Mouse (Mus musculus) brain, embryonic 14.5 days (tissue): ENCODE results near the gene Cdhr2. TPM values are rescaled to one million over a fixed set of nuclear protein-coding genes. Genes with fewer than 3 reads are reported as not detected.

Source experiments
- DNase-seq: peaks from one replicate; pipeline ENCODE4 v3.0.0-alpha.2; 2011; ENCODE audit warnings: low read depth
- CTCF ChIP-seq: fragments of 200-500 bp; IDR thresholded peaks from 2 replicates; pipeline ENCODE4 v1.5.1; 2012; ENCODE audit warnings: inconsistent platforms, mild to moderate bottlenecking, moderate library complexity, borderline replicate concordance; ENCODE audit not compliant: insufficient read depth, insufficient read length; ENCODE audit errors: extremely low read depth
- POLR2A ChIP-seq: fragments of 200-500 bp; IDR thresholded peaks from 2 replicates; pipeline ENCODE4 v1.6.1; 2012; ENCODE audit warnings: mild to moderate bottlenecking, inconsistent platforms, borderline replicate concordance; ENCODE audit not compliant: poor library complexity, insufficient read depth, insufficient read length, severe bottlenecking; ENCODE audit errors: extremely low read depth
- polyA plus RNA-seq: library from polyadenylated mRNA; depleted of rRNA; stranded (reverse); fragments of >200 nt; gene quantifications from 2 replicates; pipeline ENCODE4 v1.2.3, GENCODE M21; 2012

Gene Cdhr2
- polyA plus RNA-seq, 1 experiment: 0.05 TPM

DNA sequence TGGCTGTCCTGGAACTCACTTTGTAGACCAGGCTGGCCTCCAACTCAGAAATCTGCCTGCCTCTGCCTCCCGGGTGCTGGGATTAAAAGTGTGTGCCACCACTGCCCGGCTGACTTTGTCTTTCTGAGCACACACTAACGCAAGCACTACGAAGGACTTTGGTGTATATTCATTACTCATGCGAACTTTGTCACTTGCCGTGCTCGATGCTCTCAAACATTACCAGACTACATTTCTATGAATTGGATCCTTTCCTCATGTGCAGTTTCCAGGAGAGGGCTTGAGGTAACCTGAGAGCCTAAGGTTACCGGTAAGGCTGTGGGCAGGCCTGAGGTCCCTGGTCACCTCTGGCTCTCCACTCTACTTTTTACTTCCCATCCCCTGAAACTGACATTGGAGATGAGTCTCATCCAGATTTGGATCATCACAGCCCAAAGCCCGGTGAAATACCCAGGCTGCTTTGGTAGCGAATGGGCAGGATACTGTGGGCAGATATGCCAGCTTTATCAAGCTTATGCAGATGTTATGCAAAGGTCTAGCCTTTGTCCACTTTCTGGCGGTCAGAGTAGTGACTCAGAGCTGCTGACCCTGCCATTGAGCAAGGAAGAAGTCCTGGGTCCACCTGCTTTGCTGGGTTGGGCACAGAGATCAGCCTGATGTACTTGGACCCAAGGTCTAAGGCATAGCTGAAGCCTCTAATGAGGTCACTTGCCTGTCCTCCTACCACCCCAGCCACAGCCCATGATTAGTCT lies 5.6 kb upstream of the Cdhr2 start:
- TF ChIP-seq POLR2A: no peak
- TF ChIP-seq CTCF: no peak
- no peak for DNase-seq

DNA sequence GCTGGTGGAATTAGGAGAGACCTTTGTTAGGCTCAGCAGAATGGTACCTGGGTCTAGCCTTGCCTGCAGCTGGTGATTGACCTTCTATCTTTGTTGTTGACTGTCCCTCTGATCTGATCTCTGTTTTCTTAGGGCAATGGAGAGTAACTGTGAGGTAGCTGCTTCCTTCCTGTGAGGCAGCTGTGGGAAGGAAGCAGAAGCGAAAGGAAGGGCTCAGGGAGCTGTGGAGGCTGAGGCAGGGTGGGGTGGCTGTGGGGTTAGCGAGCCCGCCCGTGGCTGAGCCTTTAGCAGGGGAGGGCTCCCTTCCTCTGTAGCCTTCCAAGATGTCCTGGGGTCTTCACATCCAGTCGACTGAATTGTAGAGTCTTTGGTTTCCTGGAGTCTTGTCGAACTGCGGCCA lies 1.2 kb downstream of the Cdhr2 start:
- TF ChIP-seq POLR2A (no peak), CTCF (no peak)
- no peak for DNase-seq

DNA sequence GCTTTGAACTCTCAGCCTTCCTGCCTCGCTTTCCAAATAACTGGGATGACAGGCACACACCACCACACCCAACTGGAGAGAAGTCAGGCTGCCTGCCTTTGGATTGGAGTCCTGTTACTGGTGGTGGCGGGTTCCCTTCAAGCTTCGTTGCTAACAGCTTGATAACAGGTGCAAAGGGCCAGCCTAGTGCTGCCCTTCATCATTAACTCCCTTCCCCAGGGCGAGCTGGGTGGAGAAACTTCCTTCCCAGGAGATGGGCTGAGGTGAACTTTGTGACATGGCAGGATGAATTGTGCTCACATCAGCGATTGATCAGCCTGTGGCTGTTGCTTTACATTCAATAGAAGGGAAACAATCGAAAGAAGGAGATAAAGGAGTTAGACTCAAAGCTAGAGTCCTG lies 3.6 kb downstream of the Cdhr2 start:
- TF ChIP-seq POLR2A (no peak), CTCF (no peak)
- no peak for DNase-seq

DNA sequence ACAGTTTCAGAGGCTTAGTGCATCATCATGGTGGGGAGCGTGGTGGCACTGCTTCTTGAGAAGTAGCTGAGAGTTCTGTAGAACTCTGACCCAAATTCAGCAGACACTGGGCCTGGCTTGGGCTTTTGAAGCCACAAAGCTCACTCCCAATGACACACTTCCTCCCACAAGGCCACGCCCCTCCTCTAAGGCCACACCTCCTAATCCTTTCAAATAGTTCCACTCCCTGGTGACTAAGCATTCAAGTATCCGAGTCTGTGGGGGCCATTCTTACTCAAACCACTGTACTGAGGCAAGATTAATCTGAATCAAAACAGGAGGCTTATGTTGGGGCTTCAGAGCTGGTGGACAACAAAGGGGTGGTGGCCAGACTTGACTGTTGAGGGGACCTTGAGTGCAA lies 9.6 kb downstream of the Cdhr2 start:
- no peak for DNase-seq
- TF ChIP-seq POLR2A (no peak), CTCF (no peak)

DNA sequence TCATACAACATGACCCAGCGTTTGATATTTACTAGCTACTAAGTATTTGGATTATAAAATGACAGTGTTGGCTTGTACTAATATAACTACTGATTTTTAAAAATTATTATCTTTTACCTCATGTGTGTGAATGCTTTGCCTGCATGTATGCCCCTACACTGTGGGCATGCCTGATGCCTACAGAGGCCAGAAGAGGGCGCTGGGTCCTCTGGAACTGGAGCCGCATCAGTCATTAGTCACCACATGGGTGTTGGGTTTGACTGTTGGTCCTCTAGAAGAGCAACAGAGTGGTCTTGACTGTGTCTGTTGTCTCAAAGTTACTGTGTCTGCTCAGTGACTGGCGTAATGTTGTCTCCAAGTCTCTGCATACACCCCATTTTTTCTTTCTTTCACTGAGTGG lies 13.1 kb downstream of the Cdhr2 start:
- DNase-seq: no peak
- TF ChIP-seq POLR2A (no peak), CTCF (peak; percentile 28; the same call in 1 of the 2 replicates)

DNA sequence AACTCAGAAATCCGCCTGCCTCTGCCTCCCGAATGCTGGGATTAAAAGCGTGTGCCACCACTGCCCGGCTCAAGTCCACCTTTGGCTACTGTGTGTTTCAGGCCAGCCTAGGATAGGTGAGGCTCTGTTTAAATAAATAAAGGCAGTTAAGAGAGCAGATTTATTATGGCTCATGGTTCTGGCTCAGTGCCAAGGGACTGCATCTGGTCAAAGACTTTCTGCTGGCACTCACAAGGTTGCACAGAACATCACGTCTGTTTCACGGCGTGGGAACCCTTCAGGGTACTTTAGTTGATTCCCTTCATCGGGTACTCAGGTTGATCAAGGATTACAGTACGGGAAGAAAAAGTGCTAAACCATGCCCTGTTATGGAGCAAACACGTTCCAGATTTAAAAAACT lies 13.7 kb downstream of the Cdhr2 start:
- TF ChIP-seq POLR2A (no peak), CTCF (no peak)
- no peak for DNase-seq

DNA sequence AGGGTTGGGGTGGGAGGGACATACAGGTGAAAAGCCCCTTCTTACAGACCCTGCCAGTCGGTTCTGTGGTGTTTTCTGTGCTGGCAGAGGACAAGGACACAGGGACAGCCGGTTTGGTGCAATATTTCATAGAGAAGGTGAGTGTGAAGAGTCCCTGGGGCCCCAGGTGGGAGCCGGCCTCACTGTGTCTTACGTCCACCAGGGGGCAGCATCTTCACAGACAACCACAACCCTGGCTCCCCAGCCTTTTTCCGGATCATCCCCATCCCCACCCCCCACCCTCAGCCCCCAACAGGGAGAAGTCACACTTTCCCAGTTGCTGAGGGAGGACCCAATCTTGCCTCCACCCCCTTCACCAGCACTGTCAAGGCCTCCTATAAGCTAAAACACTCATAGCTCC lies 15.7 kb downstream of the Cdhr2 start:
- TF ChIP-seq POLR2A (no peak), CTCF (peak; percentile 81)
- peak; percentile 67 for DNase-seq

DNA sequence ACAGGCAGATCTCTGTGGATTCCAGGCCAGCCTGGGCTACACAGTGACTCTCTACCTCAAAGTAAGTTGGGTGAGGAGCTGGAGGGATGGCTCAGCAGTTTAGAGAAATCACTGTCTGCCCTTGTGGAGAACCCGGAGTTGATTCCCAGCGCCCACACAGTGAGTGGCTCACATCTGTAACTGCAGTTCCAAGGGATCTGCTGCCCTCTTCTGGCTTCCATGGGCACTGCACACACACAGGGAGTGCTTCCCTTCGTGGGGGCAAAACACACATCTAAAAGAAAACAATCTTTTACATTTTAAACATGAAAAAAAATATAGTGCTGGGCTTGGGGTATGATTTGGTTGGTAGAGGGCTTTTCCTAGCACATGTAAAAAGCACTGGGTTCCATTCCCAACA lies 21.9 kb downstream of the Cdhr2 start:
- TF ChIP-seq POLR2A: no peak
- TF ChIP-seq CTCF: no peak
- DNase-seq: no peak

DNA sequence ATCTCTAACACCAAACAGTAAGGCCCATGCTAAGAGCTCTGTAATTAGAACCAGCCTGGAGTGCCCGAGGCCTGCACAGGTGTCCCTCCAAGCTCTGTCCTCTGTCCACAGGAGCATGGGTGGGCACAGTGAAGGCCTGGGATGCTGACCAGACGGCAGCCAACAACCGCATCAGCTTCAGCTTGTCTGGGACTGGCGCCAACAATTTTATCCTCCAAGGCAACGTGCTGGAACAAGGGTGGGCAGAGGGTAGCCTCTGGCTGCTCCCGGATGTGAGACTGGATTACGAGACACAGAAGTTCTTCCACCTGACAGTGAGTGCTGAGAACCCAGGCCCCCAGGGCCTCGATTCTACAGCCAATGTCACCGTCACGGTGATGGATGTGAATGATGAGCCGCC lies 24.9 kb downstream of the Cdhr2 start:
- DNase-seq: peak; percentile 58

DNA sequence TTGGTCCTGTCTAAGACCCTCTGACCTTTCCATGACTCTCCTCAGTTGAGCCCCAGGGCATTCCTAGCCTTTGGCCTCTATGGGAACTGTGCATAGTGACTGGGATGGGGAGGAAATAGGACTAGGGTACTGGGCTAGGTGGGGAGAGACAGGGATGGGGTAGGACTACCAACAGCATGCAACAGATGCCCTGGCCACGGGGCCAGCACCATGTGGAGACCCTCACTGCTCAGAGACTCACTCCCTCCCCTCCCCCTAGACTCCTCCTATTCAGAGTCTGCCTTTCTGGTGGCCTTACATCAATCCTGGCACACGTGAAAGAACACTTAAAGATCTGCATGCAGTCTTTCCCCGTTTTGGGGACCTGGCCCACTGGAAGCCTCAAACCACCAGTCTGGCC lies 35.7 kb downstream of the Cdhr2 start:
- TF ChIP-seq POLR2A: no peak
- TF ChIP-seq CTCF: no peak
- no peak for DNase-seq

More for the DNA sequence above, 24.9 kb downstream of the Cdhr2 start:
- TF ChIP-seq POLR2A: no peak
- TF ChIP-seq CTCF: no peak

DNA sequence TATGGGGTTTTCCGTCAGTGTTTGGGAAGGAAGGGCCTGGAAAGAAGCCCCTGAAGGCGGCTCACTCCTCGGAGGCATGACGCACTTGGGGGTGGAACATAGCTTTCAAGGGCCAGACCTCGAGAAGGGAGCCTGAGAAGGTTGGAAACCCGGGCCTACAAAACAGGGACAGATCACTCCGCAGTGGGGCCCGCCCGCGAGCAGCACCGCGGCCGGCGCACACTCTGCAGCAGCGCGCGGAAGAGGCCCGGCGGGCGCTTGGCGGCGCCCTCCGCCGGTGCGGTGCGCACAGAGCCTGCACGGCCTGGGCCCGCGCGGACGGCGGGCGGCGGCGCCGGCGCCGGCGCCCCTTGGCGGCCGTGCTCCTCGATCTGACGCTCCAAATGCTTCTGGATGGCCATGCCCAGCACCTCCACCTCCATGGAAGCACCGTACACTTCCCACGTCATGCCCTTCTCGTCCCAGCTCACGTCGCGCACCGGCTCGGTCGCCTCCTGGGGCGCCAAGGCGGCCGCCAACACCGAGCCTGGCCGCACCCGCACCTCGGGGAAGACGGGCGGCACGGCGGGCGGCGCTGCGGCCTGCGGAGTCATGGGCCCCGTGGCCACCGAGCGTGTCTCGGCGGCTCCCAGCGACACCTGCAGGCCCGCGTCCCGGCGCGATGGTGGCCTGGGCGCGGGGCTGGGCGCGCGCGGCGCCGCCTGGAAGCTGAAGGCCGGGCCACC lies 36.4 kb downstream of the Cdhr2 start:
- DNase-seq: peak; percentile 64
- TF ChIP-seq CTCF (no peak), POLR2A (no peak)

DNA sequence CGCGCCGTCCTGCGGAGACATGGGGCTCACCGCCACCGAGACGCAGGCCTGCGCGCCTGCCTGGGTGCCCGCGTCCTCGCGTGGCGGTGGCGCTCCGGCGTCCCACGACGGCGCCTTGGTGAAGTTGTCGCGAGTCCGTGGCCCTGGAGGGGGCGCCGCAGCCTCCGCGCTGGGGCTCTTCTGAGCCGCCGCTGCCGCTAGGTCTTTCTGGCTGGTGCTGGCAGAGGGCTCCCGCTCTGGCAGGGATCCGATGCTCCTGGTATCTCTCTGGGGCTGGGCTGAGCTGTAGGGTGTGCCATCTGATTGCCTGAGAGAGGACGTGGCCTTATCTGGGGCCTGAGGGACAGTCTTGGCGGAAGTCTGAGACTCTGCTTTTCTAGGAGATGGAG lies 36.9 kb downstream of the Cdhr2 start:
- DNase-seq: no peak
- TF ChIP-seq CTCF (no peak), POLR2A (no peak)

DNA sequence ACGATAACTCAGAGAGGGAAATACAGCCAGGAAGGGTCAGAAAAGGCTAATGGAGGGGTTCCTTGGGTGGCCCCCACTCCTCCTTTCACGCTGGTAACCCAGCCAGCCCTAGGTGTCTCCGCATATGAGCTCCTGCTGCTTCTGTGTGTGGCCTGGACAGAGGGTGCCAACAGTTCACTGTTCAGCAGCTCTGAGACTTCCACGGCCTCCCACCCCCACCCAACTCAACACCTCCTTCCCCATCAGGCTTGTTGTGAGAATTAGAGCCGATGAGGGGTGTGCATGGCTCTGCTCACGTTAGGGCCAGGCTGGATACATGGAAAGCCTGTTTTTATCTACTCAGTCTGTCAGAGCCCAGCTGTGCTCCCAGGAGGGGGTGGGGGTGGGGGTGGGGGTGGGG lies 44.8 kb downstream of the Cdhr2 start:
- TF ChIP-seq POLR2A: no peak
- TF ChIP-seq CTCF: no peak
- DNase-seq: no peak

DNA sequence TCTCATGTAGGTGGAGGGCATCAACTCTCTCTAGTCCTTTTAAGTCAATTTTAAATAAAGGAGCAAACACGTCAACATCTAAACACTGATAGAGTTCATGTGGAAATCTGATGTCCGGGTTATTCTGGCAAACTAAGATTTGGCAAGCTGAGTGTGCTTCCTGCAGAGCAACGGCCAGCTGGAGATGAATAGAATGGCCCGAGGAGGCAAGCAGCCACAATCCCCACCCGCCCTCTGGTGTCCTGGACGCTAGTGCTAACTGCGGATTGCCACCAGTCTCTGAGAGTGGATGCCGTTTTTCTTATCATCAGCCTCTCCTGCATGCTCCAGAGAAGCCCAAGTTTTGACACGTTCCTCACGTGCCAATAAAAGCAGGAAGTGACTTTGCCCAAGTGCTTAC lies 45.6 kb downstream of the Cdhr2 start:
- DNase-seq: no peak
- TF ChIP-seq CTCF (no peak), POLR2A (no peak)
